Mouse (Mus musculus) thymus, adult 2 months (tissue): ENCODE measurements around the gene Erbb4.

Experiments
- CTCF ChIP-seq: fragments of 200-500 bp; IDR thresholded peaks from 2 replicates; pipeline ENCODE4 v1.5.1; 2012; ENCODE audit warnings: mild to moderate bottlenecking, control low read depth, low read length, moderate library complexity, borderline replicate concordance; ENCODE audit not compliant: control insufficient read depth, poor library complexity, insufficient read depth; ENCODE audit errors: extremely low read depth
- POLR2A ChIP-seq: fragments of 200-500 bp; IDR thresholded peaks from 2 replicates; pipeline ENCODE4 v1.6.1; 2012; ENCODE audit warnings: mild to moderate bottlenecking, low read length, control low read depth, moderate library complexity; ENCODE audit not compliant: control insufficient read depth, poor library complexity, insufficient read depth; ENCODE audit errors: extremely low read depth

DNA sequence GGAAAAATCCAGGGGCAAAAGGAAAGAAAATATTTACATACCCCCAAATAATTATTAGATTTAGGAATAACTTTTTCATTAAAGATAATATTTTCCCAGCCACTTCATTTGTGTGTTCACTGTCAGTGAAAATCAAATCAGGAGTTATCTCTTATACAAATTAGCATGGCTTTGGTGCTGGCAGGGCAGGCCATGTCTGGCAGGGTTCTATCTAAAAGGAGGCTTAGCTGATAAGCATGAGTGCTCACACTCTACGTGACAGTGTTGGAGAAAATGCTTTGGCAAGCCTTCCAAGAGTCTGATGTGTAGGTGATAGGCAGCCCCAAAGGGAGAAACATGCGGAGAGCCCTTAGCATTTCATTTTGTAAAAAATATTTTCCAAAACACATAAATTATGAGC, 164.7 kb downstream of the Erbb4 start:
- no peak for TF ChIP-seq POLR2A
- no peak for TF ChIP-seq CTCF
